Mouse (Mus musculus) ES-Bruce4 (cell line): ENCODE data around the gene Cers6. TPM values are rescaled to one million over a fixed set of nuclear protein-coding genes. Genes with fewer than 3 reads are reported as not detected.

Source experiments
- H3K27ac ChIP-seq: 2 replicates; pipeline ENCODE4 v1.5.1; 2012; ENCODE audit warnings: low read length, inconsistent platforms; ENCODE audit not compliant: insufficient read depth
- H3K27me3 ChIP-seq: 2 replicates; pipeline ENCODE4 v1.6.1; 2012; ENCODE audit warnings: mild to moderate bottlenecking, low read length, inconsistent platforms; ENCODE audit not compliant: control insufficient read depth, poor library complexity, insufficient read depth, severe bottlenecking
- H3K36me3 ChIP-seq: 2 replicates; pipeline ENCODE4 v1.6.1; 2012; ENCODE audit warnings: inconsistent platforms, mild to moderate bottlenecking, low read length, moderate library complexity; ENCODE audit not compliant: control insufficient read depth, poor library complexity, insufficient read depth, severe bottlenecking
- H3K4me1 ChIP-seq: one replicate; pipeline ENCODE4 v1.8.1; 2011; ENCODE audit warnings: low read length; ENCODE audit not compliant: control insufficient read depth, insufficient read depth
- H3K4me3 ChIP-seq: 2 replicates; pipeline ENCODE4 v1.5.1; 2011; ENCODE audit warnings: low read depth, mild to moderate bottlenecking, low read length
- H3K9ac ChIP-seq: 2 replicates; pipeline ENCODE4 v1.6.1; 2012; ENCODE audit warnings: low read depth, mild to moderate bottlenecking, inconsistent platforms; ENCODE audit not compliant: poor library complexity, severe bottlenecking
- H3K9me3 ChIP-seq: replicated peaks from 2 replicates; pipeline ENCODE4 v1.6.1; 2012; ENCODE audit warnings: mild to moderate bottlenecking, low read length, inconsistent platforms; ENCODE audit not compliant: control insufficient read depth, poor library complexity, insufficient read depth, severe bottlenecking
- CTCF ChIP-seq: IDR thresholded peaks from one replicate; pipeline ENCODE4 v1.8.1; 2011; ENCODE audit warnings: low read depth, low read length
- EP300 ChIP-seq: IDR thresholded peaks from 2 replicates; pipeline ENCODE4 v1.6.1; 2011; ENCODE audit warnings: low read depth, low read length; ENCODE audit not compliant: insufficient read depth
- POLR2A ChIP-seq: IDR thresholded peaks from one replicate; pipeline ENCODE4 v1.8.1; 2011; ENCODE audit warnings: low read length; ENCODE audit not compliant: insufficient read depth
- polyA plus RNA-seq: library from polyadenylated mRNA; stranded (reverse); fragments of >200 nt; gene quantifications from 2 replicates; pipeline ENCODE4 v1.2.4, GENCODE M21; 2011; ENCODE audit warnings: low read depth; ENCODE audit not compliant: missing spikeins, insufficient read depth, insufficient read length

Cers6 gene
- polyA plus RNA-seq, 1 experiment, result 17.0 TPM

- H3K27me3 ChIP-seq, result no peaks in the 10 kb centered on the region
- H3K4me1 ChIP-seq, result no peaks in the 10 kb centered on the region
- H3K9ac ChIP-seq, result no peak overlapping the region
- H3K27ac ChIP-seq, result no peak overlapping the region
- no peaks in the 10 kb centered on the region for H3K36me3 ChIP-seq
- no peak overlapping the region for H3K4me3 ChIP-seq
- no peak for TF ChIP-seq POLR2A
- TF ChIP-seq EP300, result no peak
- TF ChIP-seq CTCF, result no peak
- H3K9me3 ChIP-seq, result no peaks in the 10 kb centered on the region
Measured at GRCm38 (mm10) chr2:68968028-68968427, 106.8 kb downstream of the Cers6 start.

GRCm38 (mm10) chr2:68971840-68972239 lies 110.6 kb downstream of the Cers6 start:
- no peaks in the 10 kb centered on the region for H3K36me3 ChIP-seq
- H3K27me3 ChIP-seq, result no peaks in the 10 kb centered on the region
- H3K27ac ChIP-seq, result no peak overlapping the region
- TF ChIP-seq EP300 (no peak), POLR2A (no peak), CTCF (no peak)
- H3K9me3 ChIP-seq, result no peaks in the 10 kb centered on the region
- H3K4me3 ChIP-seq, result no peak overlapping the region
- H3K9ac ChIP-seq, result no peak overlapping the region
- H3K4me1 ChIP-seq, result no peaks in the 10 kb centered on the region

- no peak overlapping the region for H3K27ac ChIP-seq
- H3K4me1 ChIP-seq, result no peaks in the 10 kb centered on the region
- TF ChIP-seq CTCF (no peak), EP300 (no peak), POLR2A (no peak)
- no peak overlapping the region for H3K4me3 ChIP-seq
- H3K9me3 ChIP-seq, result no peaks in the 10 kb centered on the region
- no peaks in the 10 kb centered on the region for H3K36me3 ChIP-seq
- no peak overlapping the region for H3K9ac ChIP-seq
- H3K27me3 ChIP-seq, result no peaks in the 10 kb centered on the region
Measured at GRCm38 (mm10) chr2:68973753-68974152, 112.5 kb downstream of the Cers6 start.

- H3K27ac ChIP-seq, result no peak overlapping the region
- no peak overlapping the region for H3K9ac ChIP-seq
- H3K4me1 ChIP-seq, result no peaks in the 10 kb centered on the region
- H3K36me3 ChIP-seq, result no peaks in the 10 kb centered on the region
- no peaks in the 10 kb centered on the region for H3K9me3 ChIP-seq
- H3K27me3 ChIP-seq, result no peaks in the 10 kb centered on the region
- no peak overlapping the region for H3K4me3 ChIP-seq
- TF ChIP-seq CTCF, result no peak
- no peak for TF ChIP-seq POLR2A
- TF ChIP-seq EP300, result no peak
Measured at GRCm38 (mm10) chr2:68975286-68975685, 114.0 kb downstream of the Cers6 start.

GRCm38 (mm10) chr2:68975780-68976179 lies 114.5 kb downstream of the Cers6 start:
- TF ChIP-seq POLR2A (no peak), EP300 (no peak), CTCF (no peak)

GRCm38 (mm10) chr2:68978244-68978643 lies 117.0 kb downstream of the Cers6 start:
- no peaks in the 10 kb centered on the region for H3K4me1 ChIP-seq
- no peak overlapping the region for H3K27ac ChIP-seq
- no peaks in the 10 kb centered on the region for H3K36me3 ChIP-seq
- H3K9ac ChIP-seq, result no peak overlapping the region
- H3K9me3 ChIP-seq, result no peaks in the 10 kb centered on the region
- H3K4me3 ChIP-seq, result no peak overlapping the region
- H3K27me3 ChIP-seq, result no peaks in the 10 kb centered on the region
- no peak for TF ChIP-seq EP300
- TF ChIP-seq CTCF, result no peak
- TF ChIP-seq POLR2A, result no peak

More at GRCm38 (mm10) chr2:68975780-68976179, 114.5 kb downstream of the Cers6 start:
- H3K27me3 ChIP-seq, result no peaks in the 10 kb centered on the region
- no peaks in the 10 kb centered on the region for H3K4me1 ChIP-seq
- no peaks in the 10 kb centered on the region for H3K36me3 ChIP-seq
- H3K4me3 ChIP-seq, result no peak overlapping the region
- H3K27ac ChIP-seq, result no peak overlapping the region
- H3K9me3 ChIP-seq, result no peaks in the 10 kb centered on the region
- H3K9ac ChIP-seq, result no peak overlapping the region
